Mouse (Mus musculus): Measurements from ENCODE around the gene Cpm.
"Not testable (repeated sequence)": the region's sequence is repeated elsewhere in the genome, so short reads cannot be mapped to it uniquely, and the experiment has no call there.

Cpm gene

GRCm38 (mm10) chr10:117593857-117594256 is 35.4 kb upstream of the Cpm start:
- DNase-seq (ENCODE audit: low spot score) = no peak

GRCm38 (mm10) chr10:117594291-117594850 is 34.9 kb upstream of the Cpm start:
- no peak for DNase-seq (ENCODE audit: low spot score)

GRCm38 (mm10) chr10:117594913-117595312 is 34.4 kb upstream of the Cpm start:
- no peak for DNase-seq (ENCODE audit: low spot score)

GRCm38 (mm10) chr10:117595442-117596164 is 33.7 kb upstream of the Cpm start:
- DNase-seq (ENCODE audit: low spot score) = no peak

- DNase-seq (ENCODE audit: low spot score) = no peak
Observed at GRCm38 (mm10) chr10:117596165-117596735, 33.0 kb upstream of the Cpm start.

GRCm38 (mm10) chr10:117596771-117597324 is 32.5 kb upstream of the Cpm start:
- no peak for DNase-seq (ENCODE audit: low spot score)

- DNase-seq (ENCODE audit: low spot score) = not testable (repeated sequence)
Observed at GRCm38 (mm10) chr10:117597371-117598265, 31.7 kb upstream of the Cpm start.

- no peak for DNase-seq (ENCODE audit: low spot score)
Observed at GRCm38 (mm10) chr10:117598266-117598950, 30.9 kb upstream of the Cpm start.

- not testable (repeated sequence) for DNase-seq (ENCODE audit: low spot score)
Observed at GRCm38 (mm10) chr10:117598951-117599572, 30.2 kb upstream of the Cpm start.

GRCm38 (mm10) chr10:117601146-117602035 is 27.9 kb upstream of the Cpm start:
- DNase-seq (ENCODE audit: low spot score) = no peak

- DNase-seq (ENCODE audit: low spot score) = no peak
Observed at GRCm38 (mm10) chr10:117602325-117603129, 26.8 kb upstream of the Cpm start.

- no peak for DNase-seq (ENCODE audit: low spot score)
Observed at GRCm38 (mm10) chr10:117603130-117603833, 26.0 kb upstream of the Cpm start.

GRCm38 (mm10) chr10:117603834-117604623 is 25.3 kb upstream of the Cpm start:
- no peak for DNase-seq (ENCODE audit: low spot score)

- DNase-seq (ENCODE audit: low spot score) = no peak
Observed at GRCm38 (mm10) chr10:117604624-117605282, 24.5 kb upstream of the Cpm start.

GRCm38 (mm10) chr10:117605283-117606243 is 23.7 kb upstream of the Cpm start:
- DNase-seq (ENCODE audit: low spot score) = no peak

GRCm38 (mm10) chr10:117606423-117606822 is 22.9 kb upstream of the Cpm start:
- no peak for DNase-seq (ENCODE audit: low spot score)

Measured in ovary, postnatal 36 days (tissue).